Mouse (Mus musculus) liver, embryonic 14.5 days (tissue): ENCODE results near the gene Sfrp4. TPM values are rescaled to one million over a fixed set of nuclear protein-coding genes. Genes with fewer than 3 reads are reported as not detected.

Experiments
- ATAC-seq: fragments of 200-750 bp; cut with Nextera tagmentation; 2 replicates; pipeline ENCODE4 v1.8.0; 2017; ENCODE audit warnings: moderate number of reproducible peaks, mild to moderate bottlenecking, moderate library complexity; ENCODE audit not compliant: insufficient read depth
- DNase-seq, 3 experiments: peaks; one replicate each; pipeline ENCODE4 v3.0.0-alpha.2; 2012 to 2013; ENCODE audit warnings: low read depth in 3 of 3, low spot score in 3 of 3
- H3K27ac ChIP-seq: fragments of 300-500 bp; sonication (generic); 2 replicates; pipeline ENCODE4 v1.5.1; 2014; ENCODE audit warnings: moderate library complexity, mild to moderate bottlenecking, control low read depth, inconsistent platforms
- H3K27me3 ChIP-seq: fragments of 300-500 bp; sonication (generic); 2 replicates; pipeline ENCODE4 v1.6.1; 2014; ENCODE audit warnings: mild to moderate bottlenecking, low read length, moderate library complexity; ENCODE audit not compliant: control insufficient read depth, insufficient read depth
- H3K36me3 ChIP-seq: fragments of 300-500 bp; sonication (generic); replicated peaks from 2 replicates; pipeline ENCODE4 v1.6.1; 2014; ENCODE audit warnings: low read depth; ENCODE audit not compliant: control insufficient read depth, insufficient read depth
- H3K4me1 ChIP-seq, 2 experiments: fragments of 200-500 bp in 1 of 2; fragments of 300-500 bp in 1 of 2; sonication (generic) in 1 of 2; replicated peaks; 2 replicates each; pipeline ENCODE4 v1.6.1; 2012 to 2014; ENCODE audit warnings: antibody characterized with exemption in 1 of 2, inconsistent platforms in 1 of 2, low read length in 1 of 2; ENCODE audit not compliant: control insufficient read depth in 2 of 2, insufficient read depth in 2 of 2
- H3K4me2 ChIP-seq: fragments of 300-500 bp; sonication (generic); 2 replicates; pipeline ENCODE4 v1.6.1; 2014; ENCODE audit warnings: low read depth, mild to moderate bottlenecking, control low read depth, moderate library complexity
- H3K4me3 ChIP-seq, 2 experiments: fragments of 200-500 bp in 1 of 2; fragments of 300-500 bp in 1 of 2; sonication (generic) in 1 of 2; 2 replicates each; pipeline ENCODE4 v1.5.1; 2012 to 2014; ENCODE audit warnings: low read depth in 2 of 2, low read length in 2 of 2, mild to moderate bottlenecking in 2 of 2, control low read depth in 1 of 2, inconsistent platforms in 1 of 2, moderate library complexity in 1 of 2; ENCODE audit not compliant: insufficient read depth in 1 of 2
- H3K9ac ChIP-seq: fragments of 300-500 bp; sonication (generic); replicated peaks from 2 replicates; pipeline ENCODE4 v1.6.1; 2014; ENCODE audit warnings: mild to moderate bottlenecking, control low read depth, moderate library complexity
- H3K9me3 ChIP-seq: fragments of 300-500 bp; sonication (generic); 2 replicates; pipeline ENCODE4 v1.6.1; 2016; ENCODE audit warnings: low read length, mixed read lengths; ENCODE audit not compliant: control insufficient read depth
- CTCF ChIP-seq: IDR thresholded peaks from 2 replicates; pipeline ENCODE4 v1.5.1; 2016; ENCODE audit warnings: antibody characterized with exemption, low read depth, control low read depth
- EP300 ChIP-seq: IDR thresholded peaks from 2 replicates; pipeline ENCODE4 v1.6.1; 2016; ENCODE audit warnings: antibody characterized with exemption, low read depth
- WGBS: fragments of 180-500 bp; shearing (Covaris S2); extraction: QIAGEN DNeasy Blood & Tissue Kit; methylation state at CpG from one replicate; pipeline ENCODE4 v1.1.7; 2014; ENCODE audit not compliant: insufficient replicate concordance; 5-methylcytosine and 5-hydroxymethylcytosine counted together
- polyA plus RNA-seq, 2 experiments: library from polyadenylated mRNA; depleted of rRNA in 1 of 2; stranded (reverse) in 1 of 2; unstranded in 1 of 2; fragments of >200 nt; fragmentation: Nextera tagmentation in 1 of 2; extraction: Ambion mirVana in 1 of 2; gene quantifications; 2 replicates each; pipeline versions ENCODE4 v1.2.1 to v1.2.3; 2012 to 2014

Sfrp4 gene
- polyA plus RNA-seq, 2 experiments, result 0.44 to 0.66 TPM

- TF ChIP-seq EP300, result no peak
- TF ChIP-seq CTCF, result peak; percentile 77
- Histone ChIP-seq H3K4me1 (peaks cover 0 to 11% of the 10 kb centered on the region in 2 experiments), H3K4me3 (peak within 1 kb of the TSS; percentile 69 to 70), H3K9ac (peak within 1 kb of the TSS; percentile 82), H3K27ac (no peak within 1 kb of the TSS; the same call in none of the 2 replicates), H3K27me3 (peaks cover 9% of the 10 kb centered on the region), H3K36me3 (no peaks in the 10 kb centered on the region), H3K9me3 (no peaks in the 10 kb centered on the region), H3K4me2 (peak within 1 kb of the TSS; percentile 83)
- WGBS, result under 1% methylated on average over 46 of the region's 46 CpGs
- DNase-seq (peak; percentile 37 to 59 (median 56)), ATAC-seq (peak; percentile 70)
Observed at GRCm38 (mm10) chr13:19619216-19619927, 3.5 kb upstream of the Sfrp4 start, which contains the start of gene Epdr1. Gene Epdr1, minus strand, starts transcription at chr13:19619927.

- peak overlapping the region; percentile 53 for H3K9ac ChIP-seq
- ATAC-seq, result no peak
Observed at GRCm38 (mm10) chr13:19623228-19623905, 463 bp downstream of the Sfrp4 start.

GRCm38 (mm10) chr13:19624632-19625320, 1.9 kb downstream of the Sfrp4 start:
- WGBS, result 67% methylated on average over 11 of the region's 11 CpGs
- peaks cover 9% of the 10 kb centered on the region for H3K27me3 ChIP-seq
- H3K27ac ChIP-seq, result no peak overlapping the region
- H3K9me3 ChIP-seq, result no peaks in the 10 kb centered on the region
- no peak for ATAC-seq
- H3K4me2 ChIP-seq, result no peak overlapping the region
- no peaks in the 10 kb centered on the region for H3K36me3 ChIP-seq
- DNase-seq, result no peak
- no peak overlapping the region for H3K4me3 ChIP-seq
- TF ChIP-seq CTCF (no peak), EP300 (no peak)
- H3K4me1 ChIP-seq, result peaks cover 3 to 16% of the 10 kb centered on the region in 2 experiments
- H3K9ac ChIP-seq, result no peak overlapping the region

More at GRCm38 (mm10) chr13:19623228-19623905, 463 bp downstream of the Sfrp4 start:
- Histone ChIP-seq H3K36me3 (no peaks in the 10 kb centered on the region), H3K4me3 (peak overlapping the region; percentile 48 to 57), H3K27me3 (peaks cover 9% of the 10 kb centered on the region), H3K9me3 (no peaks in the 10 kb centered on the region), H3K4me1 (peaks cover 3 to 14% of the 10 kb centered on the region in 2 experiments), H3K27ac (no peak overlapping the region), H3K4me2 (peak overlapping the region; percentile 82)
- no peak for TF ChIP-seq EP300
- TF ChIP-seq CTCF, result no peak
- WGBS, result 24% methylated on average over 30 of the region's 30 CpGs
- no peak for DNase-seq

- H3K4me1 ChIP-seq, result peaks cover 3 to 21% of the 10 kb centered on the region in 2 experiments
- H3K27ac ChIP-seq, result no peak overlapping the region
- TF ChIP-seq CTCF (no peak), EP300 (no peak)
- no peak for DNase-seq
- no peak for ATAC-seq
- 66% methylated on average over 1 of the region's 1 CpGs for WGBS
- H3K9me3 ChIP-seq, result no peaks in the 10 kb centered on the region
- H3K9ac ChIP-seq, result no peak overlapping the region
- H3K36me3 ChIP-seq, result no peaks in the 10 kb centered on the region
- peaks cover 9% of the 10 kb centered on the region for H3K27me3 ChIP-seq
- no peak overlapping the region for H3K4me3 ChIP-seq
- no peak overlapping the region for H3K4me2 ChIP-seq
Observed at GRCm38 (mm10) chr13:19626473-19626872, 3.6 kb downstream of the Sfrp4 start.
